Mouse (Mus musculus) ovary, postnatal 10 days (tissue): ENCODE results near the gene Zic2.
"Not testable (repeated sequence)": the region's sequence is repeated elsewhere in the genome, so short reads cannot be mapped to it uniquely, and the experiment has no call there.

Experiments
- DNase-seq: peaks from one replicate; pipeline ENCODE4 v3.0.0; 2022; ENCODE audit warnings: low spot score

Zic2 gene

GRCm38 (mm10) chr14:122474891-122475556 lies at the start of gene Zic2:
Gene Zic2 (plus strand): TSS chr14:122475435.
- DNase-seq = no peak

GRCm38 (mm10) chr14:122426529-122427203 lies 48.6 kb upstream of the Zic2 start:
- DNase-seq = no peak

- no peak for DNase-seq
These were observed 48.1 kb upstream of the Zic2 start for GRCm38 (mm10) chr14:122427204-122427560.

- no peak for DNase-seq
These were observed 47.6 kb upstream of the Zic2 start for GRCm38 (mm10) chr14:122427654-122428053.

GRCm38 (mm10) chr14:122432558-122432957 lies 42.7 kb upstream of the Zic2 start:
- no peak for DNase-seq

GRCm38 (mm10) chr14:122434039-122434438 lies 41.2 kb upstream of the Zic2 start:
- no peak for DNase-seq

GRCm38 (mm10) chr14:122436850-122437249 lies 38.4 kb upstream of the Zic2 start:
- no peak for DNase-seq

GRCm38 (mm10) chr14:122449601-122450495 lies 25.4 kb upstream of the Zic2 start:
- no peak for DNase-seq

GRCm38 (mm10) chr14:122450496-122451382 lies 24.5 kb upstream of the Zic2 start, which contains the start of gene Gm5089:
Gene Gm5089 (minus strand): TSS chr14:122451115.
- DNase-seq = no peak

- DNase-seq = no peak
These were observed 23.6 kb upstream of the Zic2 start for GRCm38 (mm10) chr14:122451551-122452145.

GRCm38 (mm10) chr14:122452701-122453387 lies 22.4 kb upstream of the Zic2 start:
- DNase-seq = no peak

- no peak for DNase-seq
These were observed 21.7 kb upstream of the Zic2 start for GRCm38 (mm10) chr14:122453388-122453995.

GRCm38 (mm10) chr14:122453996-122454738 lies 21.1 kb upstream of the Zic2 start:
- DNase-seq = no peak

- DNase-seq = no peak
These were observed 20.2 kb upstream of the Zic2 start for GRCm38 (mm10) chr14:122454901-122455561.

GRCm38 (mm10) chr14:122455562-122455958 lies 19.7 kb upstream of the Zic2 start:
- DNase-seq = no peak

- not testable (repeated sequence) for DNase-seq
These were observed 15.9 kb upstream of the Zic2 start for GRCm38 (mm10) chr14:122459332-122459731.

GRCm38 (mm10) chr14:122459776-122460175 lies 15.5 kb upstream of the Zic2 start:
- no peak for DNase-seq

- no peak for DNase-seq
These were observed 15.0 kb upstream of the Zic2 start for GRCm38 (mm10) chr14:122460226-122460625.

- DNase-seq = no peak
These were observed 13.7 kb upstream of the Zic2 start for GRCm38 (mm10) chr14:122461500-122461899.
